Mouse (Mus musculus) heart, postnatal 25 days (tissue): ENCODE data around the gene Psmd6. TPM values are rescaled to one million over a fixed set of nuclear protein-coding genes. Genes with fewer than 3 reads are reported as not detected.
A peak's percentile ranks its signal among the peaks of the same experiment; 100 is the strongest.

Experiments used
- DNase-seq: peaks from one replicate; pipeline ENCODE4 v3.0.0; 2022; ENCODE audit warnings: low spot score
- intact Hi-C: fragments of 180-260 bp; cut with DNase I; formaldehyde crosslinking; loops from one replicate; pipeline ENCODE4 v1.15.1; 2025
- total RNA-seq, 2 experiments: library from RNA; stranded (reverse); gene quantifications; 2 replicates each; pipeline ENCODE4 v1.2.3; 2021

Psmd6 gene
- total RNA-seq, result 10 to 100 TPM; 78.7 to 84.2 TPM

- DNase-seq, result peak; percentile 73
- intact Hi-C loops, result no loop called here
Observed at GRCm38 (mm10) chr14:14120230-14121096, at the start of gene Psmd6. Gene Psmd6, minus strand, starts transcription at chr14:14120984.

DNA sequence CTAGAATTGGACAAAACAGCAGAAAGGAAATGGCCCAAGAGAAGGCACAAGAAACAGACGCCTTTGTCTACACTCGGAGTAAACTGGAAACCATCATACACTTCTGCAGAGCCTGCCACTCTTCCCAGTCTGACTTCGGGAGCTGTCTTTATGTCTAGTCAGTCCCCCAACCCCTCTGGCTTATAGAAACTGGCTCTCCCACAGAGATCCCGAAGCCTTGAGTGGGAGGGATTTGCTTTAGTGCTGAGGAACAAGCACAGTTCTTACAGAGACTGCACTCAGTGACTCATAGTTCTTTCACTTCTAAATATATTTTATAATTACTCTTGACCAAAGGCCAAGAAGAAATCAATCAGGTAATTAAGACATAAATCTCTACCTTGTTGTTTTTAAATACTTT, 10.1 kb downstream of the Psmd6 start:
- DNase-seq, result no peak
- intact Hi-C loops, result no loop called here

- intact Hi-C loops, result loop anchor here (5.0 kb wide), 1 partner anchor 143 kb away; the partner anchor contains the start of genes Atxn7 and Thoc7
- DNase-seq, result no peak
Observed at GRCm38 (mm10) chr14:14104930-14105318, 15.9 kb downstream of the Psmd6 start.

DNA sequence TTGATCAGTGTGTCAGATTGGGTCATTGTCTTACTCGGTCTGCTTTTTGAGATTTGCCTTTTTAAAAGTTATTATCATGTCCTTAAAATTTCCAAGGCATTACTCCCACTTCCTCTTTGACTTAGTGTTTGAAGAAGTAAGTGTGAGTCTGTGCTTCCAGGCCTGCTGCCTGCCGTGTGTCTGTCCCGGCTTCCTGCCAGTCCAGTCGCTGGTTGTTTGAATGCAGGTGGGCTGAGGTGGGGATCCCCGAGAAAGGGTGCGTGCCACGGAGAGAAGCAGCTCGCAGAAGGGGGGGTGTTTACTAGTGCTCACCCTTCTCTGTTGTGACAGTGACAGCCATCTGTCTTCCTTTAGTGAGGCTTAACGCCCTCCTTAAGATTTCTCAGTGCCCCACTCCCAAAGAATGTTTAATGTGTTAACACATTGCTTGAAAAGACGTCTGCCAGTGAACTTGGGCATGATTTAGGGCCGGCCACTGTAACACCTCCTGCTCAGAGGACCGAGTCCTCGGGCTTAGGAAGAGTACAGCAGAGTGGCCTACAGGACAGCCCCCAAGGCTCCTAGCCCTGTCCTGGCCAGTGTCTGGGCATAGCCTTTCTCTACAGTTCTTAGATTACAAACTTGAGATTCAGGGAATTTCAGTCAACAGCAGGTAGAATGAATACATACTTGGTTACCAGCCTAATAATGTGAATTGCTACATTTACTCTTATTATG, 16.4 kb downstream of the Psmd6 start:
- no peak for DNase-seq
- intact Hi-C loops, result loop anchor here (5.0 kb wide), 1 partner anchor 142 kb away; the partner anchor contains the start of genes Atxn7 and Thoc7

GRCm38 (mm10) chr14:14101296-14101695, 19.5 kb downstream of the Psmd6 start:
- intact Hi-C loops, result loop anchor here (5.0 kb wide), 1 partner anchor 139 kb away; the partner anchor contains the start of genes Atxn7 and Thoc7
- no peak for DNase-seq

DNA sequence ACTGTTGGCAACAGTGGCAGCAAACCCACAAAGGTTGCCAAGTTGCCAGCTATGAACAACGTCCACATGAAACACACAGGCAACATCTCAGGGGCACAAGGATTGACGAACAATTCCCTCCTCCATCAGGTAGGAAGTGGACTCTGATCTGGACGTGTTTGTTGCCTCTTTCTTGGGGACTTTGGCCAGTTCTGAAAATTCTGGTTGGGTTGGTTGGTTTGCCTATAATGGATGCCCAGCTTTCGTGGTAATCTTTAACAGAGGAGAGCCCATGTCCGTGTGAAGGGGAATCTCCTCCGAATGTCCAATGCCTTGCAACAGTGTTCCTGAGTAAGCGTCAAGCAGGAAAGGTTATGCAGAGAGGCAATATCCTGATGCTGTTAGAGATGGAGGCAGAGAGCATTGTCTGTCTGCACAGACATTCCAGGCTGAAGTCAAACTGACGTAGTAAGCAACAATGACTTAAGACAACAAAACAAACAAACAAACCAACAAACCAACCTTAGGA, 20.0 kb downstream of the Psmd6 start:
- intact Hi-C loops, result loop anchor here (5.0 kb wide), 1 partner anchor 139 kb away; the partner anchor contains the start of genes Atxn7 and Thoc7
- DNase-seq, result no peak

DNA sequence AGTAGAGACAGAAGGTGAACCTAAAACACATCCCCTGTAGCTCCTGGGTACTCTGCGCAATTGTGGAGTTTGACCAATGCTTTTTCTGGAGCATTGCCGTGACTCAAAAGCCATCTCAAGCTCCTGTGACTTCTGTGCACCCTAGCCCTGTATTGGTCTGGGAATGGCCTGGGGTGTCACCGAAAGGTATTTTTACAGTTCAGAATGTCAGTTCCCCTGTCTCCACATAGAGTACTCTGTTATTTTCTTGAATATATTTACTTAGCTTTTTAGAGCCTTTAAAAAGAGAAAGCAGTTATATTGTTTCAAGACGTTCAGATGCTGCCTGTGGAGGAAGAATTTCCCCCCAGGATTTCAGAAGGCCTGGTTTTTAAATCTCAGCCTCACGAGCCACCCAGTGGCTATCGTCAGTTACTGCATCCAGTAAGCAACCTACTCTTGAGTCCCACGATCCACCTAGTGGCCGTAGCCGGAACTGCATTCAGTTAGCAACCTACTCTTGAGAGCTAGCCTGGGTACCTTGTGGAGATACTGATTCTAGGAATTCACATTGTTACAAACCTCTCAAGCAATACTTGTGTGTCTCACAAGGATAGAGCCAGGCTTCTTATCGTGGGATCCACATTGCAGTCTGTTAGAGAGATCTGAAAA, 22.3 kb downstream of the Psmd6 start:
- peak; percentile 56 for DNase-seq
- intact Hi-C loops, result loop anchor here (2.0 to 5.0 kb wide), 2 partner anchors 41 to 86 kb away; no protein-coding TSS in a partner anchor

- intact Hi-C loops, result no loop called here
- no peak for DNase-seq
Observed at GRCm38 (mm10) chr14:14090571-14090970, 30.2 kb downstream of the Psmd6 start.

GRCm38 (mm10) chr14:14088016-14088791, 32.6 kb downstream of the Psmd6 start:
- no peak for DNase-seq
- intact Hi-C loops, result no loop called here

DNA sequence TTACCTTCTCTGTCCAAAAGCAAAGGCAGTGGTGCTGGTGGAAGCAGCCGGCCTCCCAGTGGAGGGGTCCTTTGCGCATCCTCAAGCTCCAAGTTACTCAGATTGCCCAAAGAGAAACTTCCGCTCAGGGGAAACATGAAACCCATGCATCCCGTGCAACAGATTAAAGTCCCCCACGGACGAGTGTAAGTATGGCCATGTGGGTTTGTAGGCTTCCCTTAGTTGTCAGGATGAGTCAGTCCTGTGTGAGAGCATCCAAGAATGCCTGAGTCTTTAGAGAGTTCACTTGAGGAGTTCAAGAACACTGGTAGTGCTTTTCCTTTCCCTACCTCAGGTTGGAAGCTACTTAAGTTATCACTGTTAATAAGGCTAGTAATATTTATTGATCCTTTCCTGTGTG, 33.4 kb downstream of the Psmd6 start:
- intact Hi-C loops, result no loop called here
- no peak for DNase-seq

- no peak for DNase-seq
- intact Hi-C loops, result no loop called here
Observed at GRCm38 (mm10) chr14:14086711-14087263, 34.0 kb downstream of the Psmd6 start.

GRCm38 (mm10) chr14:14083811-14084210, 37.0 kb downstream of the Psmd6 start:
- intact Hi-C loops, result no loop called here
- DNase-seq, result no peak

GRCm38 (mm10) chr14:14080604-14081194, 40.1 kb downstream of the Psmd6 start:
- no peak for DNase-seq
- intact Hi-C loops, result no loop called here

GRCm38 (mm10) chr14:14071456-14071855, 49.3 kb downstream of the Psmd6 start:
- intact Hi-C loops, result no loop called here
- DNase-seq, result no peak

- intact Hi-C loops, result no loop called here
Observed at GRCm38 (mm10) chr14:14070541-14071315, 50.1 kb downstream of the Psmd6 start.

GRCm38 (mm10) chr14:14068553-14068952, 52.2 kb downstream of the Psmd6 start:
- intact Hi-C loops, result no loop called here
- no peak for DNase-seq

More at GRCm38 (mm10) chr14:14070541-14071315, 50.1 kb downstream of the Psmd6 start:
- no peak for DNase-seq

- no peak for DNase-seq
- intact Hi-C loops, result no loop called here
Observed at GRCm38 (mm10) chr14:14067648-14068472, 52.9 kb downstream of the Psmd6 start.
